Mouse (Mus musculus) testis, adult 2 months (tissue): Measurements from ENCODE around the gene Nbas. TPM values are rescaled to one million over a fixed set of nuclear protein-coding genes. Genes with fewer than 3 reads are reported as not detected.

Experiments
- H3K27ac ChIP-seq: fragments of 200-500 bp; 2 replicates; pipeline ENCODE4 v1.5.1; 2012; ENCODE audit warnings: low read depth, low read length; ENCODE audit not compliant: control insufficient read depth, insufficient read depth
- H3K27me3 ChIP-seq: fragments of 200-500 bp; 2 replicates; pipeline ENCODE4 v1.6.1; 2012; ENCODE audit warnings: mild to moderate bottlenecking, low read length, moderate library complexity; ENCODE audit not compliant: control insufficient read depth, insufficient read depth
- H3K36me3 ChIP-seq: fragments of 200-500 bp; 2 replicates; pipeline ENCODE4 v1.6.1; 2012; ENCODE audit warnings: mild to moderate bottlenecking, low read length; ENCODE audit not compliant: control insufficient read depth, insufficient read depth
- H3K4me1 ChIP-seq: fragments of 200-500 bp; 2 replicates; pipeline ENCODE4 v1.6.1; 2012; ENCODE audit warnings: low read length; ENCODE audit not compliant: control insufficient read depth, insufficient read depth
- H3K4me3 ChIP-seq: fragments of 200-500 bp; 2 replicates; pipeline ENCODE4 v1.5.1; 2012; ENCODE audit warnings: low read depth, mild to moderate bottlenecking, low read length, moderate library complexity, mixed read lengths; ENCODE audit not compliant: control insufficient read depth
- CTCF ChIP-seq: fragments of 200-500 bp; IDR thresholded peaks from 2 replicates; pipeline ENCODE4 v1.5.1; 2012; ENCODE audit warnings: low read depth, mild to moderate bottlenecking, inconsistent platforms, low read length, moderate library complexity; ENCODE audit not compliant: control insufficient read depth, insufficient read depth, insufficient replicate concordance
- POLR2A ChIP-seq: fragments of 200-500 bp; IDR thresholded peaks from 2 replicates; pipeline ENCODE4 v1.6.1; 2012; ENCODE audit warnings: low read depth, mild to moderate bottlenecking, inconsistent platforms, low read length, moderate library complexity; ENCODE audit not compliant: control insufficient read depth
- polyA plus RNA-seq: library from polyadenylated mRNA; depleted of rRNA; stranded (reverse); fragments of >200 nt; gene quantifications from 2 replicates; pipeline ENCODE4 v1.2.3, GENCODE M21; 2012

Gene Nbas
- polyA plus RNA-seq, 1 experiment: 74.2 TPM

DNA sequence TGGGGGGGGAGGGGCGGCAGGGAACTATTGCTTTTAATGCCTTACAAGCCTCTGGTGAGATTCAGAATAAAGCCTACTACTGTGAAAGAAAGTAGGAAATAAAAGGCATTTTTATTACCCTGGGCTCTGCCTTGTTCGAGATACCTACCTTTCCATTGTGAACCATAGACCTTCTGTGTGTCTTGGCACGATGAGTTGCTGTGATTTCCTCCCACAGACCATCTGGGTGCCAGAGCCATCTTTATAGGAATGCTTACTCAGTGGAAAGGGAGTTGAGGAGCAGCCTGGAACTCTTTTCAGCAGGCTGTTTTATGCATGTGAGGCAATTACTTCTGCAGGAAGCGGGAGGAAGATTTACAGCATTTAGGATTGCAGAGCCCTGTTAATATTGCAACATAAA lies 329.6 kb downstream of the Nbas start:
- no peaks in the 10 kb centered on the region for H3K27me3 ChIP-seq
- no peaks in the 10 kb centered on the region for H3K36me3 ChIP-seq
- H3K4me3 ChIP-seq: no peak overlapping the region
- TF ChIP-seq CTCF: no peak
- TF ChIP-seq POLR2A: no peak
- H3K4me1 ChIP-seq: no peaks in the 10 kb centered on the region
- H3K27ac ChIP-seq: no peak overlapping the region

DNA sequence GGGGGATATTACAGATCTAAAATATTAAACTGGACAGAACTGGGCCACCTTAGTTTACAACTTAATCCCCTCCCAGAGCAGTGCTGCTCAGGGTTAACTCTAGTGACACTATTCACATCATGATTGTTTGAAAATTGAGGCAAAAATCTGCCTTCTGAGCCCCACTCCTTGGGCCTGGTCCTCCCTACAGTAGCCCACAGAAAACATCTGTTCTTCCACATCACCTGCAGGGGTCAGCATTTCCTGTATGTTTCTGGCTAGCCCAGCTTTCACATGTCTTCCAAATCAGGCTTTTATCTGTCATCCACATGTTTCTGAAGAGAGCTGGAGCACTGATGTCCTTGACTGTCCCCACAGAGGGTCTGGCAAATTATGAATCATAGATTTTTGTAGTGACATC lies 333.5 kb downstream of the Nbas start:
- Histone ChIP-seq H3K4me1 (no peaks in the 10 kb centered on the region), H3K4me3 (no peak overlapping the region), H3K27ac (no peak overlapping the region), H3K27me3 (no peaks in the 10 kb centered on the region), H3K36me3 (no peaks in the 10 kb centered on the region)
- TF ChIP-seq CTCF: no peak
- TF ChIP-seq POLR2A: no peak

- TF ChIP-seq CTCF (no peak), POLR2A (no peak)
- H3K27ac ChIP-seq: no peak overlapping the region
- H3K36me3 ChIP-seq: no peaks in the 10 kb centered on the region
- H3K27me3 ChIP-seq: no peaks in the 10 kb centered on the region
- no peak overlapping the region for H3K4me3 ChIP-seq
- no peaks in the 10 kb centered on the region for H3K4me1 ChIP-seq
These were observed 338.1 kb downstream of the Nbas start for GRCm38 (mm10) chr12:13607021-13607420.

GRCm38 (mm10) chr12:13609027-13609426 lies 340.1 kb downstream of the Nbas start:
- no peaks in the 10 kb centered on the region for H3K4me1 ChIP-seq
- no peaks in the 10 kb centered on the region for H3K27me3 ChIP-seq
- H3K4me3 ChIP-seq: no peak overlapping the region
- H3K36me3 ChIP-seq: no peaks in the 10 kb centered on the region
- TF ChIP-seq POLR2A: no peak
- TF ChIP-seq CTCF: no peak
- no peak overlapping the region for H3K27ac ChIP-seq

- no peaks in the 10 kb centered on the region for H3K27me3 ChIP-seq
- H3K36me3 ChIP-seq: no peaks in the 10 kb centered on the region
- TF ChIP-seq POLR2A: no peak
- TF ChIP-seq CTCF: no peak
- H3K4me1 ChIP-seq: no peaks in the 10 kb centered on the region
- H3K27ac ChIP-seq: no peak overlapping the region
- H3K4me3 ChIP-seq: no peak overlapping the region
These were observed 344.1 kb downstream of the Nbas start for GRCm38 (mm10) chr12:13613041-13613440.

- Histone ChIP-seq H3K4me3 (no peak overlapping the region), H3K36me3 (no peaks in the 10 kb centered on the region), H3K27me3 (no peaks in the 10 kb centered on the region), H3K27ac (no peak overlapping the region), H3K4me1 (no peaks in the 10 kb centered on the region)
- TF ChIP-seq CTCF (no peak), POLR2A (no peak)
These were observed 346.7 kb downstream of the Nbas start for GRCm38 (mm10) chr12:13615661-13616060.

GRCm38 (mm10) chr12:13622150-13622822 lies 353.4 kb downstream of the Nbas start:
- H3K27me3 ChIP-seq: no peaks in the 10 kb centered on the region
- no peaks in the 10 kb centered on the region for H3K36me3 ChIP-seq
- H3K4me1 ChIP-seq: no peaks in the 10 kb centered on the region
- H3K27ac ChIP-seq: no peak overlapping the region
- H3K4me3 ChIP-seq: no peak overlapping the region
- TF ChIP-seq POLR2A (no peak), CTCF (no peak)
